Mouse (Mus musculus) left cerebral cortex, adult 11 months (tissue): ENCODE measurements at regions not wholly inside any gene's neighbourhood (a gene's known extent, or its start where the extent isn't known, plus 50 kb on each side); places are given as distances from the start of the nearest gene placed in this dataset.

Experiments used
- DNase-seq: peaks from one replicate; pipeline ENCODE4 v3.0.0; 2022; ENCODE audit warnings: low spot score

DNA sequence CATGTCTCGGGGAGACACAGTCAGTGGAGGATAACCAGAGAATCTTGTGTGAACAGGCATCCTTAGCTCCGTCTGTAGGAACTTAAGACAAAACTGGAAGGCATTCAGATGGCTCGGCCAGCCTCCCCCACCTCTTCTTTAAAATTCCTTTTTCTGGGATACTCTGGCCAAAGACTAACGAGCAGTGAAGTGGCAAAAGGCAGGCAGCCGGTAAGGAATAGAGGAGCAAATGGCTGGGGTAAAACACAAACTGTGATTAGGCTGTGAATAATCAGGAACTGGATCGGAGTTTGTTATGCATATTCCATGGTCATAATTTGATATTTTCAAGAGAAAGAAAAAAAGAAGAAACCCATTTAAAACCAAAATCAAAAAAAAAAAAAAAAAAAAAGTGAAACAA lies 287.8 kb upstream of the Vrk2 start:
- DNase-seq, result no peak
